Mouse (Mus musculus): Measurements from ENCODE around the gene Gm4175.
"Not testable (repeated sequence)": the region's sequence is repeated elsewhere in the genome, so short reads cannot be mapped to it uniquely, and the experiment has no call there.

Gm4175 gene

GRCm38 (mm10) chr7:21761375-21761774, at the start of gene Gm4175:
Gene Gm4175 (minus strand): TSS chr7:21761475.
- DNase-seq (ENCODE audit: low read depth, low spot score), result not testable (repeated sequence)

GRCm38 (mm10) chr7:21796628-21797027, 35.4 kb upstream of the Gm4175 start, which contains the start of gene Gm4177:
Gene Gm4177 (minus strand): TSS chr7:21796728.
- not testable (repeated sequence) for DNase-seq (ENCODE audit: low read depth, low spot score)

All from R1 (cell line).